9 mouse cellular contexts compared by ENCODE assay signal in genomic region chr8:65110285-65110691, GRCm38 (mm10). TPM values are rescaled to one million over a fixed set of nuclear protein-coding genes. Genes with fewer than 3 reads are reported as not detected.
A peak's percentile ranks its signal among the peaks of the same experiment; 100 is the strongest.
DNase-seq lines count a peak whose midpoint lies in the region; TF ChIP-seq lines count a peak whose summit lies in the region.
"Had no signal": no experiment of that assay in that cellular context is flagged by ENCODE, and none has a peak within 500 bp of the region (broad histone marks: within the 10 kb centered on the region; RNA-seq: fewer than 3 reads in every experiment).

No protein-coding gene starts in this region.

- H3K4me3 ChIP-seq in kidney, adult 2 months (ENCODE audit: insufficient read depth, low read depth, low read length) = no peak overlapping the region
- H3K4me3 ChIP-seq in testis, adult 2 months (ENCODE audit: control insufficient read depth, low read depth, low read length) = no peak overlapping the region
- H3K4me3 ChIP-seq: embryonic facial prominence, embryonic 12.5 days had no signal

- H3K27me3 ChIP-seq in kidney, adult 2 months (replicated peaks; ENCODE audit: control insufficient read depth, insufficient read depth, low read length) = no peaks in the 10 kb centered on the region
- no peaks in the 10 kb centered on the region for H3K27me3 ChIP-seq in testis, adult 2 months (ENCODE audit: control insufficient read depth, insufficient read depth, low read length)
- H3K27me3 ChIP-seq: embryonic facial prominence, embryonic 12.5 days had no signal

- no peaks in the 10 kb centered on the region for H3K4me1 ChIP-seq in kidney, adult 2 months (ENCODE audit: control insufficient read depth, insufficient read depth, low read length)
- H3K4me1 ChIP-seq in testis, adult 2 months (ENCODE audit: control insufficient read depth, insufficient read depth, low read length) = peaks cover 2% of the 10 kb centered on the region; the same call in 1 of the 2 replicates
- H3K4me1 ChIP-seq: embryonic facial prominence, embryonic 12.5 days had no signal

- peak; percentile 90 for TF ChIP-seq CTCF in kidney, adult 2 months (conservative IDR thresholded peaks at IDR 0.05; ENCODE audit: insufficient read depth, insufficient read length, low read depth, low read length)
- peak; percentile 73; the same call in 1 of the 2 replicates for TF ChIP-seq CTCF in testis, adult 2 months (IDR thresholded peaks at IDR 0.05; ENCODE audit: control insufficient read depth, insufficient read depth, insufficient replicate concordance, low read depth, low read length)

- peak; percentile 2 to 59 for DNase-seq in urinary bladder, adult 18-20 months (ENCODE audit: low spot score in 2 of 2)
- no peak for DNase-seq in urinary bladder, postnatal 10 days (ENCODE audit: low spot score)
- DNase-seq in cerebellum, postnatal 25 days = peak; percentile 59 to 80
- peak; percentile 58 to 75 for DNase-seq in frontal cortex, postnatal 36 days (ENCODE audit: low spot score in 2 of 2)
- DNase-seq in kidney, adult 2 months = peak; percentile 78
- DNase-seq in left cerebral cortex, postnatal 4 days = peak; percentile 78
- DNase-seq in naive thymus-derived CD4-positive, alpha-beta T cell, adult 2 months (ENCODE audit: low read depth) = peak; percentile 45

- intact Hi-C loops in left cerebral cortex, postnatal 4 days (cut with DNase I) = loop anchor here (2.0 kb wide), 1 partner anchor 87 kb away; no protein-coding TSS in a partner anchor

- no peak for TF ChIP-seq POLR2A in kidney, adult 2 months (IDR thresholded peaks at IDR 0.05; ENCODE audit: low read depth, low read length)
- no peak for TF ChIP-seq POLR2A in testis, adult 2 months (IDR thresholded peaks at IDR 0.05; ENCODE audit: control insufficient read depth, low read depth, low read length)

- H3K27ac ChIP-seq in kidney, adult 2 months (ENCODE audit: insufficient read depth, low read depth, low read length) = no peak overlapping the region
- H3K27ac ChIP-seq in testis, adult 2 months (ENCODE audit: control insufficient read depth, insufficient read depth, low read depth, low read length) = no peak overlapping the region
- H3K27ac ChIP-seq: embryonic facial prominence, embryonic 12.5 days had no signal

- H3K36me3 ChIP-seq in kidney, adult 2 months (ENCODE audit: control insufficient read depth, insufficient read depth, low read length) = no peaks in the 10 kb centered on the region
- H3K36me3 ChIP-seq in testis, adult 2 months (ENCODE audit: control insufficient read depth, insufficient read depth, low read length) = no peaks in the 10 kb centered on the region
- H3K36me3 ChIP-seq: embryonic facial prominence, embryonic 12.5 days had no signal

- 16% methylated on average over 5 of the region's 5 CpGs for WGBS in kidney, adult 2 months

RNA-seq across cellular contexts. Expression of gene BC030870, which starts 19.1 kb away (rescaled TPM):
- 0.08 TPM in 1 of 2 replicates, not detected in the other for polyA plus RNA-seq in kidney, adult 2 months (2012; rRNA removed)
- total RNA-seq in left cerebral cortex, postnatal 4 days (2021) = not detected
- not detected in 2 replicates for polyA plus RNA-seq in testis, adult 2 months (2012; rRNA removed)

RNA-seq across cellular contexts. Expression of gene Gm10663, which starts 35.5 kb away (rescaled TPM):
- polyA plus RNA-seq in kidney, adult 2 months (2012; rRNA removed) = not detected in 2 replicates
- total RNA-seq in left cerebral cortex, postnatal 4 days (2021) = not detected
- polyA plus RNA-seq in testis, adult 2 months (2012; rRNA removed) = not detected in 2 replicates
- polyA plus RNA-seq: embryonic facial prominence, embryonic 12.5 days had no signal
